Mouse (Mus musculus): ENCODE results near the gene Kcnk13.

Gene Kcnk13

GRCm38 (mm10) chr12:99964301-99965202, at the start of gene Kcnk13:
TSS of gene Kcnk13 (plus strand) at chr12:99964499.
- in situ Hi-C loops (cut with MboI) = loop anchor here (5.0 kb wide), 1 partner anchor 143 kb away; no protein-coding TSS in a partner anchor

GRCm38 (mm10) chr12:99917800-99918427, 46.4 kb upstream of the Kcnk13 start:
- in situ Hi-C loops (cut with MboI) = no loop called here

- in situ Hi-C loops (cut with MboI) = no loop called here
Measured at GRCm38 (mm10) chr12:99919636-99920035, 44.7 kb upstream of the Kcnk13 start.

- in situ Hi-C loops (cut with MboI) = no loop called here
Measured at GRCm38 (mm10) chr12:99921045-99921444, 43.3 kb upstream of the Kcnk13 start.

GRCm38 (mm10) chr12:99923131-99923606, 41.1 kb upstream of the Kcnk13 start:
- in situ Hi-C loops (cut with MboI) = no loop called here

- in situ Hi-C loops (cut with MboI) = no loop called here
Measured at GRCm38 (mm10) chr12:99923703-99924102, 40.6 kb upstream of the Kcnk13 start.

- in situ Hi-C loops (cut with MboI) = no loop called here
Measured at GRCm38 (mm10) chr12:99928311-99928710, 36.0 kb upstream of the Kcnk13 start.

- in situ Hi-C loops (cut with MboI) = no loop called here
Measured at GRCm38 (mm10) chr12:99929160-99929559, 35.1 kb upstream of the Kcnk13 start.

- in situ Hi-C loops (cut with MboI) = no loop called here
Measured at GRCm38 (mm10) chr12:99932245-99932644, 32.1 kb upstream of the Kcnk13 start.

- in situ Hi-C loops (cut with MboI) = no loop called here
Measured at GRCm38 (mm10) chr12:99933630-99934029, 30.7 kb upstream of the Kcnk13 start.

- in situ Hi-C loops (cut with MboI) = no loop called here
Measured at GRCm38 (mm10) chr12:99935403-99935802, 28.9 kb upstream of the Kcnk13 start.

GRCm38 (mm10) chr12:99938476-99938875, 25.8 kb upstream of the Kcnk13 start:
- in situ Hi-C loops (cut with MboI) = no loop called here

GRCm38 (mm10) chr12:99939179-99939578, 25.1 kb upstream of the Kcnk13 start:
- in situ Hi-C loops (cut with MboI) = no loop called here

- in situ Hi-C loops (cut with MboI) = no loop called here
Measured at GRCm38 (mm10) chr12:99940704-99941103, 23.6 kb upstream of the Kcnk13 start.

- in situ Hi-C loops (cut with MboI) = no loop called here
Measured at GRCm38 (mm10) chr12:99942441-99942840, 21.9 kb upstream of the Kcnk13 start.

- in situ Hi-C loops (cut with MboI) = no loop called here
Measured at GRCm38 (mm10) chr12:99952928-99953327, 11.4 kb upstream of the Kcnk13 start.

GRCm38 (mm10) chr12:99956411-99956810, 7.9 kb upstream of the Kcnk13 start:
- in situ Hi-C loops (cut with MboI) = no loop called here

- in situ Hi-C loops (cut with MboI) = no loop called here
Measured at GRCm38 (mm10) chr12:99958068-99959060, 5.9 kb upstream of the Kcnk13 start.

- in situ Hi-C loops (cut with MboI) = no loop called here
Measured at GRCm38 (mm10) chr12:99959291-99959690, 5.0 kb upstream of the Kcnk13 start.

- in situ Hi-C loops (cut with MboI) = no loop called here
Measured at GRCm38 (mm10) chr12:99959930-99960329, 4.4 kb upstream of the Kcnk13 start.

GRCm38 (mm10) chr12:99960675-99961074, 3.6 kb upstream of the Kcnk13 start:
- in situ Hi-C loops (cut with MboI) = no loop called here

Measured in mature B cell (primary cell).